Mouse (Mus musculus): ENCODE data around the gene Zfp345.
A peak's percentile ranks its signal among the peaks of the same experiment; 100 is the strongest.
"Not testable (repeated sequence)": the region's sequence is repeated elsewhere in the genome, so short reads cannot be mapped to it uniquely, and the experiment has no call there.

The Zfp345 gene

GRCm38 (mm10) chr2:150484939-150485778 lies at the start of gene Zfp345:
Gene Zfp345, minus strand, starts transcription at chr2:150485091.
- not testable (repeated sequence) for DNase-seq (ENCODE audit: low read depth)

- no peak for DNase-seq (ENCODE audit: low read depth)
Observed at GRCm38 (mm10) chr2:150525703-150526207, 40.9 kb upstream of the Zfp345 start.

- DNase-seq (ENCODE audit: low read depth) = no peak
Observed at GRCm38 (mm10) chr2:150512837-150513236, 27.9 kb upstream of the Zfp345 start.

GRCm38 (mm10) chr2:150500124-150500973 lies 15.5 kb upstream of the Zfp345 start:
- not testable (repeated sequence) for DNase-seq (ENCODE audit: low read depth)

- DNase-seq (ENCODE audit: low read depth) = no peak
Observed at GRCm38 (mm10) chr2:150493031-150493430, 8.1 kb upstream of the Zfp345 start.

- DNase-seq (ENCODE audit: low read depth) = peak; percentile 21
Observed at GRCm38 (mm10) chr2:150451180-150451919, 33.5 kb downstream of the Zfp345 start, which contains the start of gene Zfp442. Gene Zfp442, minus strand, starts transcription at chr2:150451486.

- DNase-seq (ENCODE audit: low read depth) = not testable (repeated sequence)
Observed at GRCm38 (mm10) chr2:150439084-150439483, 45.8 kb downstream of the Zfp345 start.
